Mouse (Mus musculus) left cerebral cortex, postnatal 10 days (tissue): ENCODE data around the gene Zfp428. TPM values are rescaled to one million over a fixed set of nuclear protein-coding genes. Genes with fewer than 3 reads are reported as not detected.
"Not testable (repeated sequence)": the region's sequence is repeated elsewhere in the genome, so short reads cannot be mapped to it uniquely, and the experiment has no call there.

Experiments
- DNase-seq, 2 experiments: peaks; one replicate each; pipeline ENCODE4 v3.0.0; 2021 to 2022; ENCODE audit warnings: low spot score in 2 of 2, mixed read lengths in 1 of 2; ENCODE audit errors: extremely low spot score in 1 of 2
- intact Hi-C: fragments of 180-260 bp; cut with DNase I; formaldehyde crosslinking; loops from one replicate; pipeline ENCODE4 v1.15.1; 2025
- total RNA-seq, 2 experiments: library from RNA; stranded (reverse); gene quantifications; 2 replicates each; pipeline ENCODE4 v1.2.3; 2021

The Zfp428 gene
- total RNA-seq, 2 experiments from 2014 or later = 61.9 to 67.5 TPM

DNA sequence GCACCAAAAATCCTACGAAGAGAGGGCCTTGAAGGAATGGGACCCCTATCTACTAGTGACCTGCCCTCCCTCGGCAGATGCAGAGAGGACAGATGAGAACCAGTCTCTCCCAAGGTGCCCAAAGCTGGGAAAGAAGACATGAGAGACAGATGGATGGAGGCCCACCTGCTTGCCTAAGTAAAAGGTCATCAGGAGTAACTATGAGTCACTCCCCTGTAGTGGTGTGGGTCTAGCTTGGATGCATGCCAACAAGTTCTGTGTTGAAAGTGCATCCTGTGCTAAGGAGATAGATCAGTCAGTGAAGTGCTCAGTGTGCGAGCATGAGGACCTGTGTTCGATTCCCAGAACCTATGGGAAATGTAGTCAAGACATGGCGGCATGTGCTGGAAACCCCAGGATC is 27.9 kb upstream of the Zfp428 start:
- no peak for DNase-seq
- intact Hi-C loops = loop anchor here (5.0 to 10.0 kb wide), 2 partner anchors 33 to 144 kb away; partner anchors contain the start of genes AC161166.1 and Tescl

DNA sequence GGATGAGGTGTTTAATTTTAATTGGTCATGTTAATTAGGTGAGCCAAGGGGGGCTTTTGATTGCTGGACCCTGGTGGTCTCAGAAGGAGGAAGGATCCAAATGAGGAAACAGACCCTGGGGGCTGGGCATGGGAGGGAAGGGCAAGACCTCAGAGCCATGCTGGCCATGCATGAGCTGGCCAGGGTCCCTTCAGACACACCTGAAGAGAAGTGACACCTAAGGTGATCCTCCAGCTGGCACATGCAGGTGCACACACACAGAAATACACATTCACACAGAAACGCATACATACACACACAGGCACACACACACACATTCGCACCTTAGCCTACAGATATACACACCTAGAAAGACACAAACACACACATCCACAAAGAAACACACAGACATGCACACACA is 27.1 kb upstream of the Zfp428 start:
- intact Hi-C loops = loop anchor here (5.0 to 10.0 kb wide), 3 partner anchors 33 to 145 kb away; partner anchors contain the start of genes AC161166.1 and Tescl
- DNase-seq = no peak

DNA sequence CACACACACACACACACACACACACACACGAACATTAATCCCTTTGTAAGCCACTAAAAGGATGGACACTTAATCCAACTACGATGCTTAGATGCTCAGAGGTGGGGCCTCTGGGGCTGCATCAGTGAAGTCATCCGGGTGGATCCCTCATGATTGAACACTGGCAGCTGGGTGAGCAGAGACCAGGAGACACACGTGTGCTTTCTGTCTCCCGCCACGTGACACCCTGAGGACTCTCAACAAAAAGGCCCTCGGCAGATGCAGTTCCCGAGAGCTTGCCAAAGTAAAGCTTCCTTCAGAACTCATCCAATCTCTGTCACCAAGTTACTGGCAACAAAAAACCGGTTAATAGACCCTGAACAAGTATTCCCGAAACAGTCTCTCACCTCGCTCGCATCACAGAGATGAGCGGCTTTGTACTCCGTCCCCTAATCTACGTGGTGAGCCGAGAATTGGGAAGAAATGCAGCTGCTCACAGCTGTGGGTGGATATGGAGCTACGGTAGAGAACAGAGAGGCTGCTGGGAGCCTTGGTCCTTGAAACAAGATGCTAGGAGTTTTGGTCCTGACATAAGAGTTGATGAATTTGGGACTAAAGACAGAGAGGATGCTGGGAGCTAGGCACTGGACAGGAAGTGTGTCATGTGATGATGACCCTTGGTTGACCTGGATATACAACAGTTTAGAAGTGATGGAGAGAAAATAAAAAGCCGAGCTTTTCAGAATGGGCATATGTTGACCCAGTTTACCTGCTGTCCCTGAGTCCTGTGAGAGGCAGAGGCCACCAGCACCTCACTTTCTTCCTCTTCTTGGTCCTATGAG is 26.5 kb upstream of the Zfp428 start:
- peak in 1 of 2 experiments; percentile 73 for DNase-seq
- intact Hi-C loops = loop anchor here (5.0 kb wide), 1 partner anchor 38 kb away; no protein-coding TSS in a partner anchor

DNA sequence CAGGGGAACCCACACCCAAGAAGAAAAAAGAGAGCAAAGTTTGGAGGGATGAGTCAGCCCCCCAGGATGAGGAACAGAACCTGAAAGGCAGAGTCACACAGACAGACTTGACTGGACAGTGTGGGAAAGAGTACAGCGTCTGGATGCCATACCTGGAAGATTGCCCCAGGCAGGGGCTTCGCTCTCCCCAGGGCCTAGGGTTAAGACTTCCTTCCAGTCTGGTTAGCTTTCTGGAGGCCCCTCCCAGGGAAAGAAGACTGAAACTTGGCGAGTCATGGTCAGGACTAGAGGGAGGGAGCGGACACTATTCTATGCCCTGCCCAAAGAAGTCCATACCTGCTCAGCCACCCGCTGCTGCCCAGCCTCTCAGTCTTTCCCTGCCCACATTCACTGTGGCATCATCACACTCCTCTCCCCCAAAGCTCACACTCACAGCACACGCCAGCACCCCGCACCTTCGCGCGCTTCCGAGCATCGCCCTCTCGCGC is 25.8 kb upstream of the Zfp428 start:
- intact Hi-C loops = loop anchor here (5.0 kb wide), 1 partner anchor 39 kb away; no protein-coding TSS in a partner anchor
- no peak for DNase-seq

DNA sequence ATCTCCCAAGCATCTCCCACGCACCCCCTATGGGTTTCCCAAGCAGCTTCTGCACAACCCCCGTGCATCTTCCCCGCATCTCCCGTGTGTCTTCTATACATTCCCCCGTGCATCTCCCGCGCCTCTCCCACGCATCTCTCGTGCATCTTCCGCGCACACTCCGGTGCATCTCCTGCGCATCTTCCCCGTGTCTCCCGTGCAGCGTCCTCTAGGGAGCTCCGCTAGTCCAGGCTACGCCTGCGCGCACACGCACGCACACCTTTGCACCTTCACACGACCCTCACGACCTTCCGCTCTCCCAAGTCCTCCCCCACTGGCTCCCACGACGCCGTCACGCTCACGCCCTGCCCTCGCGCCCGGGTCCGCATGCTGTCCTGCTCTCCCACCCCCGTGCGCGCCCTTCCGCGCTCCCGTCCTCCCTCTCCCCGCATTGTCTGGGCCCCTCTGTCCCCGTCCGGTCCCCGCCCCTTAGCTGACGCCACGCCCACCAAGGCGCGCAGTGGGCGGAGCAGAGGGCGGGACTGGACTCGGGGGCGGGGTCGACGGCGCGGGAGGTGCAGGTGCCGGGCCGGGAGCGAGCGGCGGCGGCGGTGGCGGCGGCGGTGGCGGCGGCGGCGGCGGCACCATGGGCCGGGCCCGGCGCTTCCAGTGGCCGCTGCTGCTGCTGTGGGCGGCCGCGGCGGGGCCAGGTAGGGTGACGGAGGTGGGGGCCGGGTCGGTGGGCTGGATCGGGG is 25.2 kb upstream of the Zfp428 start, which contains the start of gene Cadm4:
TSS of gene Cadm4 (plus strand) at position 550 of the 734 bp plus-strand sequence.
- DNase-seq = peak; percentile 78 to 92
- intact Hi-C loops = loop anchor here (5.0 kb wide), 1 partner anchor 39 kb away; no protein-coding TSS in a partner anchor

DNA sequence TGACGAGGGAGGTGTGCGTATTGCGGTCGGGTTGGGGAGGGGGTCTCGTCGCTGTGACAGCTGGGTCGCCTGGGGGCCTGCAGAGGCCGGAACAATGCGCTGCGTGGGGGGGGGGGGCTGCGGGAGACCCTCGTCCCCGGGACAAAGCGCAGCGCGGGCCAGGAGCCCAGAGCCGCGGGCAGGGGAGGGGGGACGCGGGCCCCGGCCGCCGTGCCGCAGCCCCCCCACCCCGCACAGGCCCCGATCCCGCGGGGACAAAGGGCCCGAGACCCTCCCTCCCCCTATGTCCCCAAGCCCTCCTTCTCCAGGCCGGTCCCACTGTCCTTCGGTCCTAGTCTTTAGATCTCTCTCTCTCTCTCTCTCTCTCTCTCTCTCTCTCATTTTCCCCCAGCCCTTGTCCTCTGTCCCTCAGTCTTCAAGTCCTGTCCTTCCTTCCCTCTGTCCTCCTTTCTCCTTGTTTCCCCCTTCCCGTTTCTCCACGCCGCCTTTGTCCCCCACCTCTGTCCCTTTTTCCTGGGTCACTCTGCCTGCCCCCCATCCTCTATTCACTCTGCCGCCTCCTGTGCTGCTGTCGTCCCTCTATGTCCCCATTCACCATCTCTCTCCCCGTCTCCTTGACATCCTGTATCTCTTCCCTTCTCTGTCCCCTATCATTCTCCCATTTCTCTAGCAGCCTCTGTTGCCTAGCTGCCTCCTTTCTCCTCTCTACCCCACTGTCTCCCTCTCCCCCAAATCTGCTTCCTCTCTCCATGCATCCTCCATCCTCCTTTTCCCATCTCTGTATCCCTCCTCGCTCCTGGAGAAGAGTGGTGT is 24.4 kb upstream of the Zfp428 start:
- intact Hi-C loops = loop anchor here (5.0 kb wide), 1 partner anchor 40 kb away; no protein-coding TSS in a partner anchor
- DNase-seq = no peak

DNA sequence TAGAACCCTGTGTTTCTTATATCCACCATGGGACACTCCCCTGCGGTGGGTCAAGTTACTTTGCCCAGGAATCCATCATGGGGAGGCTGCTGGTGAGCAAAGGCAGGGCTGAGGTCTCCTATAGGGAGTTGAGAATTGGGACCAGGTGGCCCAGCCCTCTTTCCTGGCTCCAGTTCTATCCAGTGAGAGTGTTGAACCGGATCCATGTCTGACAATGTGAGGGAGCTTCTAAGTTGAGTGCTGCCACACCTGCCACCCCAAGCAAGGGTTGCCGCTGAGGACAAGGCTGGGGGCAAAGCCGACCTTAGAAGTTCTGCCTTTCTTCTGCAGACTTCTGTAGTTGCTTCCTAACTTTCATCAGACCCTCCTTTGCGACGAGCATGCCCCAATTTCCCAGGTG is 23.5 kb upstream of the Zfp428 start:
- DNase-seq = not testable (repeated sequence)
- intact Hi-C loops = loop anchor here (5.0 kb wide), 1 partner anchor 41 kb away; no protein-coding TSS in a partner anchor

DNA sequence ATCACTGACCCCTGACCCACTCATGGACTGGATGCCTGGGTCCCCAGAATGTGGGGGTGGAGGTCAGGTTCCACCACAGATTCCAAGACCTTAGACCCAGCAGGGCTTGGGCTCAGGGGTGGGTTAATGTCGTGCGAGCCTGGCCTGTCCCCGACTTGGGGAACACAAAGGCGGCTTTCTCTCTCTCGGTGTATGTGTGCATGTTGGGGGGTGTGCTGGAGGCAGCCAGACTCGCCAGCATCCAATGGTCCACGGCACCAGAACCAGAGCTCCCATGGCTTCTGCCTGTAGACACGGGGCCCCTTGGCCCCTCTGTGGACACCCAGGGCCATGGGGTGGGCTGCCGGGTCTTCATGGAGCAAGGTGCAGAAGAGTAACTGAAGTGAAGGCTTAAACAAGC is 21.3 kb upstream of the Zfp428 start:
- DNase-seq = no peak

DNA sequence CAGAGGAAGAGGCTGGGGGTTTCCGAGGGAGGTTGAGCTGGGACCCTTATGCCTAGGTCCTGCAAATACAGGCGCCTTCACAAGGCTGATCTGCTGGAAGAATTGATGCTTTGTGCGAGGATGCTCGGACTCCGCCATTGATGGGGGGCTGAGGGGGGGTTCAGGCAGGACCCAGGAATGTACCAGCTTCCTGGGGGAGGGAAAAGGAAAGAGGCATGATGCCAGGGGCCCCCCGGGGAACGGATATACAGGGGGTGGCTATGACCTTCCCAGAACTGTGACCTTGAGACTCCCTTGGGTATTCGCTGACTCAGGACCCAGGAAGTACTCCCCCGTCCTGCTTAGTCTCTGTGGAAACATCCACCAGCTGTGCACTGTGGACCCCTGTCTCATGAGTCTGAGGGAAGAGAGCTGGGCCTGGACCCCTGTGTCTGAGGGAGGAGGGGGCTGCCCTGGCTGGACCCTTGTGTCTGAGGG is 20.1 kb upstream of the Zfp428 start:
- DNase-seq = peak in 1 of 2 experiments; percentile 74
- intact Hi-C loops = no loop called here

More for the DNA sequence above, 21.3 kb upstream of the Zfp428 start:
- intact Hi-C loops = no loop called here

DNA sequence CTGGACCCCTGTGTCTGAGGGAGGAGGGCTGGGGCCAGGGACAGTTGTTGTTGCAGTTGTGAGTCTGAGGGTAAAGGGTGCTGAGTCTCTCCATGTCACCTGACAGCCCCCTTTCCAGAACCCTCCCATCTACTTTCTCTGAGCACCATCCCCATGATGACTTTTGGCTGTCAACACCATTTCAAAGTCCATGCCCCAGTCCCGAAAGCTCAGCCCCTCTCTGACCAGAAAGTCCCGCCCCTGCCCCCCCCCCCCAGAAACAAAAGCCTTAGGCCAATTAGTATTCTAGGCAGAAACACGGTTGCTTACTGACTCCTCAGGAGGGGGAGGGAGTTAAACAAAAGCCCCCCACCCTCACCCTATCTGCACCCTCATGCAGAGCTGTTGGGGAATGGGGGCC is 19.4 kb upstream of the Zfp428 start:
- DNase-seq = no peak
- intact Hi-C loops = no loop called here

DNA sequence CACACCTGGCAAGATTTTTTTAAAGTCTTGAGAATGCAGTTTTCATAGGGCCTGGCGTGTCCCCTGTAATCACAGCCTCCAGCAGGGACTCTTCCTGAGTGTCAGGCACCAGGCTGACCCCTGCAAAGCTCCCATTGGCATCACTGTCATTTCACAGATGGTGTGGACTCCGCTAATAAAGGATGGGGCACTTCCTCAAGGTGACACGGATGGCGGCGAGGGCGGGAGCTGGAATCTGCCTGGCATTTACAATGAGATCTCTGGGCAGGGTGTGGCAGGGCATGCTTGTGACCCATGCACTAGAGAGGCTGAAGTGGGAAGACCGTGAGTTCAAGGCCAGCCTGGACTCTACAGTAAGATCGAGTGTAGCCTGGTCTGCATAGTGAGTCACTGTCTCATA is 18.5 kb upstream of the Zfp428 start:
- intact Hi-C loops = no loop called here
- no peak for DNase-seq

DNA sequence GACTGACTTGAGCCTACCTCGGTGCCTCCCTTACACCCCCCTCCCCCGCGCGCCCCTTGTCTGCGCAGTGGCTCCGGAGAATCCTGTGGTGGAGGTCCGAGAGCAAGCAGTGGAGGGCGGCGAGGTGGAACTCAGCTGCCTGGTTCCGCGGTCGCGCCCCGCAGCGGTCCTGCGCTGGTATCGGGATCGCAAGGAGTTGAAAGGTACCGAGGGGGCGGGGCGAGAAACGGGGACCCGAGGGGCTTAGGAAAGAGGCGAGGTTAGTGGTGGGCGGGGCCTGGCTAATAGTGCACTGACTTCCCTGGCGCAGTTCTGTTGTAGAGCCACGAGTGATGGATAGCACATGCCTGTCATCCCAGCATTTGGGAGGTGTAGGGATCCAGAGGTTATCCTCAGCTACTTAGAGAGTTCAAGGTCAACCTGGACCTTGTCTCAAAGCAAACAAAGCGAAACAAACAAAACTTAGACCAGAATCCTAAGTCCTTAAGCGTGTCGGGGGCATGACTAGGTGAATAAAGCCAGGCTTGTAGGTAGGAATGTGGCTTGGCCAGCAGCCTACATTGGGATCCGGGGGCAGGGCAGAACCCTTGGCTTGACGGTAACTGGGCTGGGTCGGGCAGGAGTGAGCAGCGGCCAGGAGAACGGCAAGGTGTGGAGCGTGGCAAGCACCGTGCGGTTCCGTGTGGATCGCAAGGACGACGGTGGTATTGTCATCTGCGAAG is 6.8 kb upstream of the Zfp428 start:
- no peak for DNase-seq
- intact Hi-C loops = loop anchor here (5.0 kb wide), 1 partner anchor 53 kb away; no protein-coding TSS in a partner anchor

DNA sequence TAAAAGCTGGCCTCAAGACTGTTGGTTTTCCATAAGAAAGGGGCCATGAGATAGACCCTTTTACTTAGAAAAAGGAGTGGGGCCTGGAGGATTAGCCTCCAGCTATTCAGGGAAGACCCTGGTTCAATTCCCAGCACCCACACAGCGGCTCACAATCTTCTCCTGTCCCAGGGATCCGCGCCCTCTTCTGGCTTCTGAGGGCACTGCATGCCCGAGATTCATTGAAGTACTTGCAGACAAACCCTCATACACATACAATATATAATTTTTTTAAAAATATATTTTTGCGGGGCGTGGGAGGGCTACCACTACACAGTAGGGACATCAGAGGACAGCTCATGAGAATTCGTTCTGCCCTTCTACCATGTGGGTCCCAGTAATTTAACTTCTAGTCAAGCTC is 5.9 kb upstream of the Zfp428 start:
- DNase-seq = peak in 1 of 2 experiments; percentile 74
- intact Hi-C loops = no loop called here

DNA sequence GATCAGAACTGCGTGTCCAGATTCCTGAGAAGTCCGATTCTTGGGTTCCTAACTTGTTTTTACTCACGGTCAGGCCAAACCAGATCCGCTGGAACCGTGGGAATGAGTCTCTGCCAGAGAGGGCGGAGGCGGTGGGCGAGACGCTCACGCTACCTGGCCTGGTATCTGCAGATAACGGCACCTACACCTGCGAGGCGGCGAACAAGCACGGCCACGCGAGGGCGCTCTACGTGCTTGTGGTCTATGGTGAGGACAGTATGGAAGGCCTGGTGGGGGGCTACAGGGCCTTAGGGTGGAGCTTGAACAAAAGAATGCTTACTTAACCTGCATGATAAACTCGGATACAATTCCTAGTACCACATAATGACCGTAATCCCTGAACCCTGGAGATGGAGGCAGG is 5.3 kb upstream of the Zfp428 start:
- no peak for DNase-seq

DNA sequence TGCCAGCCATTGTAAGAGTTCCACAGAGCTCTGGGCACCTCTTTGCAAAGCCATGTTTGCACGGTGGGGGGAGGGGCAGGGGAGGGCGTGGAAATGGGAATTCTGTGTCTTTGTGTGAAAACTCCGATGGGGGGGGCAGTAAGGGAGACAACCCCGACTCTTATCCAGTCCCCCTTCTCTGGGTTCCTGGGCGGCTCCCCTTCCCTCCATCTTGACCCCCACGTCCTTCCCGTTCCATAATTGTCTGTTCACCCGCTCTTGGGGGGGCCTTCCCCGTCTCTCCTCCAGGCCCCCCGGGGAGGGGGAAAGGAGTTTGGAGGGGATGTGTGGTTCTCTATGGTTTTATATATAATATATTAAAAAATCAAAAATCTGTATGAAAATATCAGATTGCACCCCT is 2.8 kb upstream of the Zfp428 start:
- intact Hi-C loops = no loop called here
- DNase-seq = no peak

More for the DNA sequence above, 5.3 kb upstream of the Zfp428 start:
- intact Hi-C loops = no loop called here

DNA sequence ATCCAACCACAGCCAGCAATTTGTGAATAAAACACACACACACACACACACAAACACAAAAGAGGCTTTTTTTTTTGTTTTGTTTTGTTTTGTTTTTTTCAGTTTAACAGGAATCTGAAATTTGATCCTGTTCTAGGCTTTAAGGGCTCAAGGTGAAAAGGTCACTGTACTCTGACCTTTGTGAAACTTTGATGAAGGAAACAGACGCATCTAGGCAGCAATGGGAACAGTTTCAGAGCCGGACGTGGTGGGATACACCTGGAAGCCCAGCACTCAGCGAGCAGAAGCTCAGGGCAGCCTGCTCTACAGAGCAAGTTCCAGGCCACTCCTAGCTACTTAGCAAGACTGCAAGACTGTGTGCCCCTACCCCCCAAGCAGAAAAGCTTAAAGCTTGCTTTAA is 1.9 kb upstream of the Zfp428 start:
- intact Hi-C loops = no loop called here

DNA sequence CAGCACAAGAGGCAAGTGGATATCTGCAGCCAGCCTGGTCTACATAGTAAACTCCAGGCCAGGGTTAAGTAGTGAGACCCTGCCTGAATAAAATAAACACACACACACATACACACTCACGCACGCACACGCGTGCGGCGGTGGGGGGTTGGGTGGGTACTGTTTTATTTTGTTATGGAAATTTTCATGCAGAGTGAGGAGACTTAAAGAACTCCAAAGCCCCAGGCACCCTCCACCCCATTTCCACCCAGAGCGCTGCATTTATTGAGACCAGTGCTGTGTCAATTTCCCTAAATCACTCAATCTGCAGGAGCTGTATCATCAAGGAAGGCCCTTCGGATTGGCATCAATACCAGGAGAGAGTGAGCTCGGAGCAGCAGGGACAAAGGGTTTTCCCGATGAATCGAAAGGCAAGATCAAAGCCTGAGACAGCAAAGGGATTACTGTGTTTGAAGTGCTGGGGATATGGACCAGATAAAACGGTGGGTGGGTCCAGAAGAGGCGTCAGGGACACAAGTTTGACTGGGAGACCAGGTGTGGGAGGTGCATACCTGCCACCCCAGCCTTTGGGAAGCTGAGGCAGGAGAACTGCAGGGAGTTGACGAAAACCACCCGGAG is 1.2 kb upstream of the Zfp428 start:
- intact Hi-C loops = no loop called here
- no peak for DNase-seq

More for the DNA sequence above, 1.9 kb upstream of the Zfp428 start:
- no peak for DNase-seq
